Mouse (Mus musculus): ENCODE data around the gene Myh7. TPM values are rescaled to one million over a fixed set of nuclear protein-coding genes. Genes with fewer than 3 reads are reported as not detected.

Gene Myh7
- polyA plus RNA-seq, 1 experiment: 12.0 TPM

DNA sequence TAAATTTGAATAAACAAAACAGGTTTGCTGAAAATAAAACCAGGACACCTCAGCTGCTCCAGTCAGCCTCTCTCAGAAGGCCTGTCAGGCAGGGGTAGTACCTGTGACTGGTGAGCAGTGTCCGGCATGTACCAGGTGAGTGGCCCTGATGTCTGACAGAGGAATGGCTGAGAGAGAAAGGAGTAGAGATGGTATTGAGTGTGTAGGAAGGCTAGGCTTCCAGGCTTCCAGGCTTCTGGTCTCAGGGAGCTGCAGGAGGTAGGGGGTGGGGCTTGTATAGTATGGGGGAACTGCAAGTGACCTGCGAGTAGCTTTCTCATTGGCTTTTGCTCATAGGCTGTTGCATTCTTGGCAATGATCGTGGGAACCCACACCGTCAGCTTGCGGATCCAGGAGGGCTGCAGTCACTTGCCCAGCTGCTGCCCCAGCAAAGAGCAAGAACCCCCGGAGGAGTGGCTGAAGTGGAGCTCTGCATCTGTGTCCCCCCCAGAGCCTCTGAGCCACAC lies 61.7 kb downstream of the Myh7 start, which contains the start of gene Il25:
Il25 (plus strand) TSS at position 51 of the 506 bp plus-strand sequence.
- Histone ChIP-seq H3K27ac (replicated peaks; ENCODE audit: low read depth, low read length) (no peak within 1 kb of the TSS), H3K4me3 (ENCODE audit: insufficient read depth, low read depth, low read length) (no peak within 1 kb of the TSS), H3K4me1 (ENCODE audit: control insufficient read depth, insufficient read depth, insufficient read length, low read length) (no peaks in the 10 kb centered on the region)

DNA sequence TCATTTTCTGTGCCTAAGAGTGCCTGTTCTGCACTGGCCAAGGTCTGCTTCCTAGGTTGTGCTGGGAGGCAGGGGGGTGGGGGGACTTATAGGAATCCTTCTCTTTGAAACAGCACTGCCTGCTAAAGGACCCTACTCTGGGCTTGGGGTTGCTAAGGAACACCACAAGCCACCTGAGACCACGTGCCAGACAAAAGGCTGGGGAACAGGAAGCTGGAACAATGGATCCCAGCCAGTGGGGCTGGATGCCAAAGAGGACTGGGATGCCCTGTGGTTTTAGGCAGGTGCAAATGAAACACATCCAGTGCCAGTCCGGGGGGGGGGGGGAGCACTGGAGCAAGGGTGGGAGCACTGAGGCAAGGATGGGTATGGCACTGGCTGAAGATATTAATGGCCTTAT lies 64.0 kb downstream of the Myh7 start:
- Histone ChIP-seq H3K27ac (replicated peaks; ENCODE audit: low read depth, low read length) (no peak overlapping the region), H3K4me1 (ENCODE audit: control insufficient read depth, insufficient read depth, insufficient read length, low read length) (no peaks in the 10 kb centered on the region), H3K4me3 (ENCODE audit: insufficient read depth, low read depth, low read length) (no peak overlapping the region)

- Histone ChIP-seq H3K4me1 (ENCODE audit: control insufficient read depth, insufficient read depth, insufficient read length, low read length) (no peaks in the 10 kb centered on the region), H3K4me3 (ENCODE audit: insufficient read depth, low read depth, low read length) (no peak overlapping the region), H3K27ac (replicated peaks; ENCODE audit: low read depth, low read length) (no peak overlapping the region)
These were observed 64.6 kb downstream of the Myh7 start for GRCm38 (mm10) chr14:54929801-54930200.

DNA sequence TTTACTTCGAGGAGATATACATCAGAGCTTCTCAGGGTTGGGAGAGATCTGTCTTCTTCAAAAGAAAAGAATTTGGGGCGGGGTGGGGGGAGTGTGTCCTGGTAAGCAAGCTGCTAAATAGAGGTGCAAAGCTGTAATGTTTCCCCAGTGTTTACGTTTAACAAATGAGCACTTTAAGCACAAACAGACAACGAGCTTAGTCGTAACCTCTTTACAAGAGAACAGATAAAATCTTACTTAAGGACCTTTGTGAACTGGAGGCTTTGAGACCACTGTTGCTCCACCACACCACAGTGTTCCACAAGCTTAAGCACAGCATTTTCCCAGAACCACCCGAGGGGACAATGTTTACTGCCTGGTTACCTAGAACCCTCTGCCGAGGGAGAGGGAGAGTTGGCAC lies 67.1 kb downstream of the Myh7 start:
- no peak overlapping the region for H3K27ac ChIP-seq (replicated peaks; ENCODE audit: low read depth, low read length)
- no peaks in the 10 kb centered on the region for H3K4me1 ChIP-seq (ENCODE audit: control insufficient read depth, insufficient read depth, insufficient read length, low read length)
- no peak overlapping the region for H3K4me3 ChIP-seq (ENCODE audit: insufficient read depth, low read depth, low read length)

DNA sequence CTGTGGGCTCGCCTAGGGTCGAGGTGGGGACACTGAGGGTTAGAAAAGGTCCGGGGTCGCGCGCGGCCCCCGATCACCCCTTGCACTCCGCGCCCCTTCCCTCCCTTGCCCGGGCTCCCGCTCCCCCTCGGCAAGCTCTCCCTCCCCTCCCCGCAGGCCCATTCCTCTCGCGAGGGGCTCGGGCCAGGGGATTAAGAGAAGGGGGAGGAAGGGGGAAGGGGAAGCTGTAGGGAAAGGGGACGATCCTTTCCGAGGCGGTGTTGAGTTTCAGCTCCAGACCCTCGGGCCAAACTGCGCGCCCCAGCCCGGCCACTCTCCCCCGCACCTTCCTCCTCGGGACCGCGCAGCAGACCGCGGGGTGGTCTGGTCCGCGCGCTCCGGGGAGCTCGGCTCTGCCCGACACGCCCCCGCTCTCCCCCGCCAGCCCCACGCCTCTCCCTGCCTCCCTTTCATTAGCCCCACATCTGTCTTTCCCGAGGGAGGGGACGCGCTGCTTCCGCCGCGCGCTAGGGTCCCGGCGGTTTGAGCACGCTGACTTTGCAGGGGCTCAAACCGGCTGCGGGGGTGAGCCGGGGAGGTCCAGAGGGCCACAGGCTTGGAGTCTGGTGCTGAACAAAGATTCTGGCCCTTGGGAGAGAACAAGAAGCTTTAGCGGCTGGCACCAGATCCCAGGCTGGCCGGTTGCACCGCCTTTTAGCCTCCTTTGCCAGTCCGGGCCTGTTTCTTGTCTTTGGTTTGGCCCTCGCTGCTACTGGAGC lies 67.8 kb downstream of the Myh7 start:
- Histone ChIP-seq H3K4me3 (ENCODE audit: insufficient read depth, low read depth, low read length) (peak overlapping the region; percentile 57), H3K4me1 (ENCODE audit: control insufficient read depth, insufficient read depth, insufficient read length, low read length) (no peaks in the 10 kb centered on the region), H3K27ac (replicated peaks; ENCODE audit: low read depth, low read length) (0 out of 2 replicates have a peak overlapping the region, but pooled peaks have one; percentile 12)

DNA sequence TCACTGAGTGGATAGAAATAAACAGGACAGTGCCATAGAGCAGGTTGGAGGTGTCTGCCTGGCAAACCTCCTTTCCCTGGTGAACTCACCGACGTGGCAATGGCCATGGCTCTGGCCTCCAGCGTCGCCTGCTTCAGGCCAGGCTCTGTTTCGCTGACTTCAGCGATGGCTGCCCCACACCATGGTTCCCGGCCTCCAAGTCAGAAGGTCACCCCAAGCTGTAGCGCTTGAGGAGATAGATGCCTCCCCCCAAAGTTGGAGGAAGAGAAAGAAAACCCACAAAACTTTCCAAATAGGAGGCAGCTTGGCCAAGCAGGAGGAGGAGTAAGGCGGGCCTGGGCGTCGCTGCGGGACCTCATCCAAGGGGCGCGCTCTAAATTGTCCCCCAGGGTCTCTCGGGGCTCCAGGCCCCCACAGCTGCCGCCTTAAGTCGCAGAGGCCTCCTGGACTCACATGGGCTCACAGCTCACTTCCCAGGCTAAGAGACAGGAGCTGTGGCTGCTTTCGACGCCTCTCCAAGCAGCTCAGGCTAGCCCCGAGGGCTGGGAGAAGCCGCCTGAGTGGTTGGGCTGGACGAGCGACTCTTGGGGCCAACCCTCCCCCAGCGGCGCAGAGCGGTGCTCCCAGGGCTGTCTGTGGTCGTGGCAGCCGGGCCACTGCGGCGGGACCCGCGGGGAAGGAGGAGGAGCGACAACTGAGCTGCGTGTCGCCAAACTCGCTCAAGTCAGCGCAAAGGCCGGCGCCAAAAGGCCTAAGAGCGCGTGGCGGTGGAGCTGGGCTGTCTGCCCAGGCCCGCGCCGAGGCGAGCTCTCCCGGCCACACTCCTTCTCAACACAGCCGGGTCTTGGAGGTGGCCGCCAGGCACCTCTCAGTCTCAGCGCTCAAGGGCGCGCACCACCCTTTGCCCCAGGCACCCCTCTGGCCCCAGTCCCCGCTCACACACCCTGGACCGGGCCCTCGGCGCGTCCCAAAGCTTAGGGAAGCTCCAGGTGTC lies 68.8 kb downstream of the Myh7 start, which contains the start of gene Efs:
Efs (minus strand) TSS at position 778 of the 994 bp plus-strand sequence.
- H3K27ac ChIP-seq (replicated peaks; ENCODE audit: low read depth, low read length): peak within 1 kb of the TSS; percentile 48
- peak within 1 kb of the TSS; percentile 57 for H3K4me3 ChIP-seq (ENCODE audit: insufficient read depth, low read depth, low read length)
- no peaks in the 10 kb centered on the region for H3K4me1 ChIP-seq (ENCODE audit: control insufficient read depth, insufficient read depth, insufficient read length, low read length)

DNA sequence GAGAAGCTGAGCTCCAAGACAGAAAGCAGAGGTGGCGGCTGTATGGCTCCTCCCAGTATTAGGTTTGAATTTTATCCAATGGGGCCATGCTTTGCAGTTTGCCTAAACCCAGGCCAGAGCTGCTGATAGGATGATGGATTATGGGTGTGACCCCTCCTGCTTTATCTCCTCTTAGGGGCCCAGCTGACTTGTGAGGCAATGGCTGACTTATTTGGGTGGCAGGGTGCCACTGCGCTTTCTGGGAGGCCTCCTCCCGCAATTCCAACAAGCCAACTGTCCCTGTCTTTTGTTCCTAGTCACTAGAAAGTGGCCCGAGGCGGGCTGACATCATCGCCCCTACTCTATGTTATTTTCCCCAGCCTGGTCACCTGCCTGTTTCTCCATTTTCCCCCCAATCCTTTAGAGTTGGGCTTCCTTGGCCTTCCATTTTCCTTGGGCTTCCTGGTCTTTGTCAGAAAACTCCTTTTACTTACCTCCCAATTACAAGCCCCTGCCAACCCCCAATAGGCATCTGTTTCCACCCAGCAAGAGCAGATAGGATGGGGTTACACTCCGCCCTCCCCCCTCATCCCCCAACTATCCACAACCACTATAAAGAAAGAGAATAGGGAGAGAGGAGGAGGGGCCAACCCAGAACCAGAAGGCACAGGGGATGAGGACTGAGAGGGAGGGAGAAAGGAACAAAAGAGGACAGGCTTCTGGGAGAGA lies 69.6 kb downstream of the Myh7 start:
- peak overlapping the region; percentile 57 for H3K4me3 ChIP-seq (ENCODE audit: insufficient read depth, low read depth, low read length)
- no peaks in the 10 kb centered on the region for H3K4me1 ChIP-seq (ENCODE audit: control insufficient read depth, insufficient read depth, insufficient read length, low read length)
- H3K27ac ChIP-seq (replicated peaks; ENCODE audit: low read depth, low read length): peak overlapping the region; percentile 19; the same call in 1 of the 2 replicates

Other genes starting within 250 kb of the Myh7 start
- 2.4 and 2.8 TPM in 2 replicates for gene Slc7a8, start 212.7 kb downstream of the Myh7 start, polyA plus RNA-seq (2012; ENCODE audit: insufficient read depth, insufficient read length, missing spikeins)
- gene Rnf212b, start 180.5 kb downstream of the Myh7 start, polyA plus RNA-seq (2012; ENCODE audit: insufficient read depth, insufficient read length, missing spikeins): 1.5 and 2.0 TPM in 2 replicates
- 3.3 and 4.6 TPM in 2 replicates for gene Homez, start 123.7 kb downstream of the Myh7 start, polyA plus RNA-seq (2012; ENCODE audit: insufficient read depth, insufficient read length, missing spikeins)
- 15.9 and 20.3 TPM in 2 replicates for gene Ppp1r3e, start 117.1 kb downstream of the Myh7 start, polyA plus RNA-seq (2012; ENCODE audit: insufficient read depth, insufficient read length, missing spikeins)
- 26.3 and 28.2 TPM in 2 replicates for gene Bcl2l2, start 111.2 kb downstream of the Myh7 start, polyA plus RNA-seq (2012; ENCODE audit: insufficient read depth, insufficient read length, missing spikeins)
- not detected in 2 replicates for gene Gm20521, start 111.2 kb downstream of the Myh7 start, polyA plus RNA-seq (2012; ENCODE audit: insufficient read depth, insufficient read length, missing spikeins)
- gene Pabpn1, start 102.1 kb downstream of the Myh7 start, polyA plus RNA-seq (2012; ENCODE audit: insufficient read depth, insufficient read length, missing spikeins): 75.5 and 89.7 TPM in 2 replicates
- 4.9 and 6.6 TPM in 2 replicates for gene Slc22a17, start 81.5 kb downstream of the Myh7 start, polyA plus RNA-seq (2012; ENCODE audit: insufficient read depth, insufficient read length, missing spikeins)
- 2.6 and 3.4 TPM in 2 replicates for gene Efs, start 68.5 kb downstream of the Myh7 start, polyA plus RNA-seq (2012; ENCODE audit: insufficient read depth, insufficient read length, missing spikeins)
- gene Il25, start 61.9 kb downstream of the Myh7 start, polyA plus RNA-seq (2012; ENCODE audit: insufficient read depth, insufficient read length, missing spikeins): not detected in 2 replicates
- 1.8 and 3.3 TPM in 2 replicates for gene Cmtm5, start 58.4 kb downstream of the Myh7 start, polyA plus RNA-seq (2012; ENCODE audit: insufficient read depth, insufficient read length, missing spikeins)
- gene Myh6, start 27.7 kb downstream of the Myh7 start, polyA plus RNA-seq (2012; ENCODE audit: insufficient read depth, insufficient read length, missing spikeins): not detected in 2 replicates
- not detected in 2 replicates for gene Gm17428, start 17.7 kb downstream of the Myh7 start, polyA plus RNA-seq (2012; ENCODE audit: insufficient read depth, insufficient read length, missing spikeins)
- 22.0 and 27.3 TPM in 2 replicates for gene Ngdn, start 20.8 kb upstream of the Myh7 start, polyA plus RNA-seq (2012; ENCODE audit: insufficient read depth, insufficient read length, missing spikeins)
- gene Zfhx2, start 97.7 kb upstream of the Myh7 start, polyA plus RNA-seq (2012; ENCODE audit: insufficient read depth, insufficient read length, missing spikeins): 2.3 and 2.5 TPM in 2 replicates
- gene Thtpa, start 100.2 kb upstream of the Myh7 start, polyA plus RNA-seq (2012; ENCODE audit: insufficient read depth, insufficient read length, missing spikeins): 9.0 and 15.6 TPM in 2 replicates
- gene Ap1g2, start 112.0 kb upstream of the Myh7 start, polyA plus RNA-seq (2012; ENCODE audit: insufficient read depth, insufficient read length, missing spikeins): 16.9 and 20.8 TPM in 2 replicates
- gene Jph4, start 122.3 kb upstream of the Myh7 start, polyA plus RNA-seq (2012; ENCODE audit: insufficient read depth, insufficient read length, missing spikeins): not detected in 2 replicates
- gene Dhrs2, start 227.4 kb upstream of the Myh7 start, polyA plus RNA-seq (2012; ENCODE audit: insufficient read depth, insufficient read length, missing spikeins): not detected in 2 replicates

All from brown adipose tissue, adult 24 weeks (tissue).